Mouse (Mus musculus): ENCODE measurements around the gene Igsf6. TPM values are rescaled to one million over a fixed set of nuclear protein-coding genes. Genes with fewer than 3 reads are reported as not detected.

Igsf6 gene
- total RNA-seq, 2 experiments from 2014 or later: 0.36 TPM; not detected in 1

Other genes starting within 250 kb of the Igsf6 start
- 10 to 100 TPM; 38.9 to 41.7 TPM for gene Eef2k, start 231.7 kb downstream of the Igsf6 start, total RNA-seq (2021)
- 10 to 100 TPM; 31.3 to 32.0 TPM for gene Polr3e, start 156.8 kb downstream of the Igsf6 start, total RNA-seq (2021)
- 1 to 10 TPM; 3.1 to 3.9 TPM for gene Cdr2, start 92.3 kb downstream of the Igsf6 start, total RNA-seq (2021)
- under 1 TPM; 0.27 to 0.40 TPM for gene Mfsd13b, start 92.1 kb downstream of the Igsf6 start, total RNA-seq (2021)
- 10 to 100 TPM; 77.6 to 81.2 TPM for gene Mettl9, start 40.1 kb downstream of the Igsf6 start, total RNA-seq (2021)
- gene Otoa, start 7.1 kb upstream of the Igsf6 start, total RNA-seq (2021): under 1 TPM; 0.45 to 0.66 TPM

Measured in layer of hippocampus, postnatal 10 days (tissue).